Mouse (Mus musculus): ENCODE data around the gene Padi1. TPM values are rescaled to one million over a fixed set of nuclear protein-coding genes. Genes with fewer than 3 reads are reported as not detected.

Padi1 gene
- polyA plus RNA-seq, 1 experiment, result 0.01 TPM

GRCm38 (mm10) chr4:140815996-140816917, 29.3 kb downstream of the Padi1 start:
- Histone ChIP-seq H3K4me3 (ENCODE audit: insufficient read depth, poor library complexity, severe bottlenecking) (peak overlapping the region; percentile 6), H3K27me3 (ENCODE audit: control insufficient read depth, insufficient read depth, insufficient read length) (no peaks in the 10 kb centered on the region), H3K36me3 (ENCODE audit: control insufficient read depth, insufficient read depth) (no peaks in the 10 kb centered on the region), H3ac (ENCODE audit: control insufficient read depth, insufficient read length, low read depth) (no peak overlapping the region), H3K79me3 (ENCODE audit: low read depth) (no peaks in the 10 kb centered on the region), H3K79me2 (ENCODE audit: control insufficient read depth, insufficient read depth) (no peaks in the 10 kb centered on the region)
- no peak for TF ChIP-seq MYOG (IDR thresholded peaks at IDR 0.05; ENCODE audit: control insufficient read depth, extremely low read depth, insufficient read length)
- TF ChIP-seq FOSL1 (IDR thresholded peaks at IDR 0.05; ENCODE audit: insufficient read depth, low read length, poor library complexity, severe bottlenecking), result no peak
- TF ChIP-seq MYOD1 (IDR thresholded peaks at IDR 0.05; ENCODE audit: control insufficient read depth, insufficient read length, low read depth), result no peak
- TF ChIP-seq CEBPB (IDR thresholded peaks at IDR 0.05; ENCODE audit: low read depth), result no peak
- no peak for TF ChIP-seq USF1 (IDR thresholded peaks at IDR 0.05; ENCODE audit: low read depth)
- no peak for TF ChIP-seq MAX (IDR thresholded peaks at IDR 0.05)
- TF ChIP-seq CTCF (IDR thresholded peaks at IDR 0.05; ENCODE audit: control insufficient read depth, insufficient read depth, insufficient read length), result no peak

GRCm38 (mm10) chr4:140815496-140815895, 30.1 kb downstream of the Padi1 start:
- TF ChIP-seq FOSL1 (IDR thresholded peaks at IDR 0.05; ENCODE audit: insufficient read depth, low read length, poor library complexity, severe bottlenecking) (no peak), MYOG (IDR thresholded peaks at IDR 0.05; ENCODE audit: control insufficient read depth, extremely low read depth, insufficient read length) (no peak), CEBPB (IDR thresholded peaks at IDR 0.05; ENCODE audit: low read depth) (no peak), CTCF (IDR thresholded peaks at IDR 0.05; ENCODE audit: control insufficient read depth, insufficient read depth, insufficient read length) (no peak), USF1 (IDR thresholded peaks at IDR 0.05; ENCODE audit: low read depth) (no peak), MAX (IDR thresholded peaks at IDR 0.05) (no peak), MYOD1 (IDR thresholded peaks at IDR 0.05; ENCODE audit: control insufficient read depth, insufficient read length, low read depth) (no peak)
- Histone ChIP-seq H3K27me3 (ENCODE audit: control insufficient read depth, insufficient read depth, insufficient read length) (no peaks in the 10 kb centered on the region), H3K36me3 (ENCODE audit: control insufficient read depth, insufficient read depth) (no peaks in the 10 kb centered on the region)

DNA sequence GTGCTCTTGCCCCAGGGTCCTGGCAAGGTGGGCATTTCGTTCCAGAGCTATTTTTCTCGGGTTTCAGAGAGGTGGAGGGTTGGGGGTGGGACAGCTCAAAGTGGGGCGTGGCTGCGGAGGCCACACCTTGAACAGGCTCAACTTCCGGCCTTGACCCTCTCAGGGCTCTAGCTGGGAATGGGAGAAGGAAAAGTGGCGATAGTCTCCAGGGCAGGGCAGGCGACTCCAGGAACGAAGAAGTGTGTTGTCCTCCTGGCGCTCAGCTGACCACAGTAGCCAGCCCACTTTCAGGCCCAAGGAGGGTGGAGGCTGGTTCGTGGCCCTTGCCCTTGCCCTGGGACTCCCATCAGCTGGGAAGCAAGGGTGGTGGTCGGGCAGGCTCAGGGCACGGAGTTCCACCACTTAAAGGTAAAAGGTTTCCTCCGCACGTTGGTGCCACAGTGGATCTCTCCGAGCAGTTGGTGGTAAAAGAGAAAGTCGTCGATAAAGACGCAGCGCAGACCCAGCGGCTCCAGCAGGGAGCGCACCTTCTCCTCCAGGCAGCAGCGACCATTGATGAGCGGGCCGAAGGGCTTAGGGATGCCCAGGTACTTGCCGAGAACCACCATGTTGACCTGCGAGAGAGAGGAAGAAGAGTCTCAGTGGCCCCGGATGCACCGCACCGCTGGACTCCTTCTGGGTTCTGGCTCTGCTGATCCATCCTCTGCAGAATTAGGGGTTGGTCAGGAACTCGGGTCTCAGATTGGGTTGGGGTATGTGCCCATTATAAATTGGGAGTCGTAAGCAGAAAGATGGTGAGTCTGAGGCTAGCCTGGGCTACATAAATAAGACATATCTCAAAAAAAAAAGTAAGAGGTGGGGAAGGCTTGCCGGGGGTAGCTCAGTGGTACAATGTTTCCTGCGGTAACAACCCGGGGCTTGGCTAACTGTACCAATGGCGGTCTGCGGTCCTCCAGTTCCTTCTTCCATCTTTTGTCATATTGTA, 31.0 kb downstream of the Padi1 start:
- no peaks in the 10 kb centered on the region for H3K79me3 ChIP-seq (ENCODE audit: low read depth)
- H3ac ChIP-seq (ENCODE audit: control insufficient read depth, insufficient read length, low read depth), result no peak overlapping the region
- no peaks in the 10 kb centered on the region for H3K36me3 ChIP-seq (ENCODE audit: control insufficient read depth, insufficient read depth)
- no peaks in the 10 kb centered on the region for H3K27me3 ChIP-seq (ENCODE audit: control insufficient read depth, insufficient read depth, insufficient read length)
- H3K4me3 ChIP-seq (ENCODE audit: insufficient read depth, poor library complexity, severe bottlenecking), result no peak overlapping the region
- H3K79me2 ChIP-seq (ENCODE audit: control insufficient read depth, insufficient read depth), result no peaks in the 10 kb centered on the region
- TF ChIP-seq USF1 (IDR thresholded peaks at IDR 0.05; ENCODE audit: low read depth) (no peak), CEBPB (IDR thresholded peaks at IDR 0.05; ENCODE audit: low read depth) (no peak), MYOG (IDR thresholded peaks at IDR 0.05; ENCODE audit: control insufficient read depth, extremely low read depth, insufficient read length) (no peak), MYOD1 (IDR thresholded peaks at IDR 0.05; ENCODE audit: control insufficient read depth, insufficient read length, low read depth) (no peak), CTCF (IDR thresholded peaks at IDR 0.05; ENCODE audit: control insufficient read depth, insufficient read depth, insufficient read length) (no peak), FOSL1 (IDR thresholded peaks at IDR 0.05; ENCODE audit: insufficient read depth, low read length, poor library complexity, severe bottlenecking) (no peak), MAX (IDR thresholded peaks at IDR 0.05) (no peak)

More at GRCm38 (mm10) chr4:140815496-140815895, 30.1 kb downstream of the Padi1 start:
- Histone ChIP-seq H3K79me2 (ENCODE audit: control insufficient read depth, insufficient read depth) (no peaks in the 10 kb centered on the region), H3ac (ENCODE audit: control insufficient read depth, insufficient read length, low read depth) (no peak overlapping the region), H3K79me3 (ENCODE audit: low read depth) (no peaks in the 10 kb centered on the region), H3K4me3 (ENCODE audit: insufficient read depth, poor library complexity, severe bottlenecking) (no peak overlapping the region)

- Histone ChIP-seq H3K79me2 (ENCODE audit: control insufficient read depth, insufficient read depth) (no peaks in the 10 kb centered on the region), H3K27me3 (ENCODE audit: control insufficient read depth, insufficient read depth, insufficient read length) (no peaks in the 10 kb centered on the region), H3ac (ENCODE audit: control insufficient read depth, insufficient read length, low read depth) (no peak overlapping the region), H3K79me3 (ENCODE audit: low read depth) (no peaks in the 10 kb centered on the region), H3K36me3 (ENCODE audit: control insufficient read depth, insufficient read depth) (no peaks in the 10 kb centered on the region), H3K4me3 (ENCODE audit: insufficient read depth, poor library complexity, severe bottlenecking) (no peak overlapping the region)
- TF ChIP-seq USF1 (IDR thresholded peaks at IDR 0.05; ENCODE audit: low read depth), result no peak
- TF ChIP-seq MYOD1 (IDR thresholded peaks at IDR 0.05; ENCODE audit: control insufficient read depth, insufficient read length, low read depth), result no peak
- TF ChIP-seq CTCF (IDR thresholded peaks at IDR 0.05; ENCODE audit: control insufficient read depth, insufficient read depth, insufficient read length), result no peak
Observed at GRCm38 (mm10) chr4:140813358-140814185, 32.0 kb downstream of the Padi1 start.

GRCm38 (mm10) chr4:140812609-140813008, 33.0 kb downstream of the Padi1 start:
- H3K27me3 ChIP-seq (ENCODE audit: control insufficient read depth, insufficient read depth, insufficient read length), result no peaks in the 10 kb centered on the region
- TF ChIP-seq CTCF (IDR thresholded peaks at IDR 0.05; ENCODE audit: control insufficient read depth, insufficient read depth, insufficient read length), result no peak
- TF ChIP-seq MYOG (IDR thresholded peaks at IDR 0.05; ENCODE audit: control insufficient read depth, extremely low read depth, insufficient read length), result no peak
- no peak for TF ChIP-seq USF1 (IDR thresholded peaks at IDR 0.05; ENCODE audit: low read depth)
- TF ChIP-seq FOSL1 (IDR thresholded peaks at IDR 0.05; ENCODE audit: insufficient read depth, low read length, poor library complexity, severe bottlenecking), result no peak
- TF ChIP-seq MYOD1 (IDR thresholded peaks at IDR 0.05; ENCODE audit: control insufficient read depth, insufficient read length, low read depth), result no peak
- no peak for TF ChIP-seq MAX (IDR thresholded peaks at IDR 0.05)
- H3K36me3 ChIP-seq (ENCODE audit: control insufficient read depth, insufficient read depth), result no peaks in the 10 kb centered on the region
- H3K4me3 ChIP-seq (ENCODE audit: insufficient read depth, poor library complexity, severe bottlenecking), result no peak overlapping the region
- no peaks in the 10 kb centered on the region for H3K79me2 ChIP-seq (ENCODE audit: control insufficient read depth, insufficient read depth)
- no peak overlapping the region for H3ac ChIP-seq (ENCODE audit: control insufficient read depth, insufficient read length, low read depth)
- H3K79me3 ChIP-seq (ENCODE audit: low read depth), result no peaks in the 10 kb centered on the region

Measured in C2C12 (cell line).